Mouse (Mus musculus) thymus, postnatal 4 days (tissue): ENCODE measurements at regions not wholly inside any gene's neighbourhood (a gene's known extent, or its start where the extent isn't known, plus 50 kb on each side); places are given as distances from the start of the nearest gene placed in this dataset.

Experiments used
- DNase-seq: peaks from one replicate; pipeline ENCODE4 v3.0.0; 2021

GRCm38 (mm10) chr10:17531021-17531420 lies 192.0 kb upstream of the Cited2 start:
- DNase-seq, result no peak

- no peak for DNase-seq
Measured at GRCm38 (mm10) chr10:17538944-17539533, 184.0 kb upstream of the Cited2 start.

- no peak for DNase-seq
Measured at GRCm38 (mm10) chr10:17540404-17541375, 182.3 kb upstream of the Cited2 start.

- DNase-seq, result no peak
Measured at GRCm38 (mm10) chr10:17542104-17542846, 180.7 kb upstream of the Cited2 start.

GRCm38 (mm10) chr10:17542847-17543421 lies 180.1 kb upstream of the Cited2 start:
- DNase-seq, result no peak

GRCm38 (mm10) chr10:17545291-17545690 lies 177.7 kb upstream of the Cited2 start:
- DNase-seq, result no peak

- no peak for DNase-seq
Measured at GRCm38 (mm10) chr10:17547986-17548385, 175.0 kb upstream of the Cited2 start.

- no peak for DNase-seq
Measured at GRCm38 (mm10) chr10:17548629-17549580, 174.1 kb upstream of the Cited2 start.

GRCm38 (mm10) chr10:17549711-17550637 lies 173.0 kb upstream of the Cited2 start:
- DNase-seq, result no peak

GRCm38 (mm10) chr10:17550638-17551013 lies 172.4 kb upstream of the Cited2 start:
- no peak for DNase-seq

GRCm38 (mm10) chr10:17551869-17552268 lies 171.1 kb upstream of the Cited2 start:
- no peak for DNase-seq

- no peak for DNase-seq
Measured at GRCm38 (mm10) chr10:17552277-17552676, 170.7 kb upstream of the Cited2 start.

GRCm38 (mm10) chr10:17556391-17556790 lies 166.6 kb upstream of the Cited2 start:
- no peak for DNase-seq

- DNase-seq, result no peak
Measured at GRCm38 (mm10) chr10:17559370-17559955, 163.6 kb upstream of the Cited2 start.

- DNase-seq, result no peak
Measured at GRCm38 (mm10) chr10:17559980-17560379, 163.0 kb upstream of the Cited2 start.

GRCm38 (mm10) chr10:17561466-17561865 lies 161.6 kb upstream of the Cited2 start:
- DNase-seq, result no peak

- DNase-seq, result no peak
Measured at GRCm38 (mm10) chr10:17561977-17562376, 161.0 kb upstream of the Cited2 start.

- DNase-seq, result no peak
Measured at GRCm38 (mm10) chr10:17562410-17563350, 160.3 kb upstream of the Cited2 start.

- DNase-seq, result no peak
Measured at GRCm38 (mm10) chr10:17563351-17563749, 159.7 kb upstream of the Cited2 start.
